Mouse (Mus musculus) heart, embryonic 14.5 days (tissue): ENCODE results near the gene Ppcs. TPM values are rescaled to one million over a fixed set of nuclear protein-coding genes. Genes with fewer than 3 reads are reported as not detected.

ENCODE experiments used
- ATAC-seq: fragments of 200-750 bp; cut with Nextera tagmentation; 2 replicates; pipeline ENCODE4 v1.8.0; 2017; ENCODE audit warnings: low read depth, moderate TSS enrichment; ENCODE audit not compliant: insufficient number of reproducible peaks, insufficient read depth, low FRiP score
- H3K27ac ChIP-seq, 2 experiments: fragments of 200-500 bp in 1 of 2; fragments of 300-500 bp in 1 of 2; sonication (generic) in 1 of 2; replicated peaks in 1 of 2; 2 replicates each; pipeline ENCODE4 v1.5.1; 2012 to 2014; ENCODE audit warnings: low read depth in 2 of 2, low read length in 2 of 2, control low read depth in 1 of 2, mild to moderate bottlenecking in 1 of 2, mixed read lengths in 1 of 2; ENCODE audit not compliant: control insufficient read depth in 1 of 2, insufficient read depth in 1 of 2
- H3K27me3 ChIP-seq: fragments of 300-500 bp; sonication (generic); 2 replicates; pipeline ENCODE4 v1.6.1; 2014; ENCODE audit warnings: mild to moderate bottlenecking, low read length, control low read depth; ENCODE audit not compliant: control insufficient read depth, insufficient read depth
- H3K36me3 ChIP-seq: fragments of 300-500 bp; sonication (generic); 2 replicates; pipeline ENCODE4 v1.6.1; 2014; ENCODE audit warnings: mild to moderate bottlenecking, control low read depth, low read length, mixed read lengths; ENCODE audit not compliant: control insufficient read depth, insufficient read depth
- H3K4me1 ChIP-seq, 2 experiments: fragments of 200-500 bp in 1 of 2; fragments of 300-500 bp in 1 of 2; sonication (generic) in 1 of 2; 2 replicates each; pipeline ENCODE4 v1.6.1; 2012 to 2014; ENCODE audit warnings: low read length in 2 of 2, control low read depth in 1 of 2, mixed read lengths in 1 of 2; ENCODE audit not compliant: control insufficient read depth in 2 of 2, insufficient read depth in 2 of 2
- H3K4me2 ChIP-seq: fragments of 300-500 bp; sonication (generic); 2 replicates; pipeline ENCODE4 v1.6.1; 2014; ENCODE audit warnings: mild to moderate bottlenecking, low read length
- H3K4me3 ChIP-seq, 2 experiments: fragments of 200-500 bp in 1 of 2; fragments of 300-500 bp in 1 of 2; sonication (generic) in 1 of 2; 2 replicates each; pipeline ENCODE4 v1.5.1; 2012 to 2014; ENCODE audit warnings: low read length in 2 of 2, mild to moderate bottlenecking in 2 of 2, control low read depth in 1 of 2, low read depth in 1 of 2, moderate library complexity in 1 of 2; ENCODE audit not compliant: control insufficient read depth in 1 of 2, insufficient read depth in 1 of 2
- H3K9ac ChIP-seq: fragments of 300-500 bp; sonication (generic); 2 replicates; pipeline ENCODE4 v1.6.1; 2014; ENCODE audit warnings: mild to moderate bottlenecking, low read length
- H3K9me3 ChIP-seq: fragments of 300-500 bp; sonication (generic); 2 replicates; pipeline ENCODE4 v1.6.1; 2016; ENCODE audit warnings: low read length, control low read depth; ENCODE audit not compliant: control insufficient read depth
- WGBS: fragments of 180-500 bp; shearing (Covaris S2); extraction: QIAGEN DNeasy Blood & Tissue Kit; methylation state at CpG from one replicate; pipeline ENCODE4 v1.1.7; 2014; 5-methylcytosine and 5-hydroxymethylcytosine counted together
- polyA plus RNA-seq: library from polyadenylated mRNA; unstranded; fragments of >200 nt; fragmentation: Nextera tagmentation; extraction: Ambion mirVana; gene quantifications from 2 replicates; pipeline ENCODE4 v1.2.1, GENCODE M21; 2014

Gene Ppcs
- polyA plus RNA-seq, 1 experiment from 2014 or later, result 35.7 TPM

- no peaks in the 10 kb centered on the region for H3K27me3 ChIP-seq
- H3K36me3 ChIP-seq, result no peaks in the 10 kb centered on the region
- H3K9ac ChIP-seq, result no peak overlapping the region
- no peaks in the 10 kb centered on the region for H3K9me3 ChIP-seq
- H3K27ac ChIP-seq, result no peak overlapping the region; a peak in 2 of 4 replicates
- H3K4me1 ChIP-seq, result peaks cover 9 to 31% of the 10 kb centered on the region in 2 experiments
- H3K4me2 ChIP-seq, result peak overlapping the region; percentile 10; the same call in 1 of the 2 replicates
- no peak for ATAC-seq
- WGBS, result 23% methylated on average over 3 of the region's 3 CpGs
- no peak overlapping the region for H3K4me3 ChIP-seq
Observed at GRCm38 (mm10) chr4:119417894-119418293, 4.3 kb downstream of the Ppcs start.

GRCm38 (mm10) chr4:119417270-119417669, 5.0 kb downstream of the Ppcs start:
- H3K9ac ChIP-seq, result no peak overlapping the region
- WGBS, result 77% methylated on average over 3 of the region's 3 CpGs
- H3K4me2 ChIP-seq, result no peak overlapping the region
- no peak overlapping the region for H3K4me3 ChIP-seq
- H3K4me1 ChIP-seq, result peaks cover 11 to 34% of the 10 kb centered on the region in 2 experiments
- H3K27ac ChIP-seq, result no peak overlapping the region
- no peak for ATAC-seq
- H3K27me3 ChIP-seq, result no peaks in the 10 kb centered on the region
- no peaks in the 10 kb centered on the region for H3K9me3 ChIP-seq
- H3K36me3 ChIP-seq, result no peaks in the 10 kb centered on the region

GRCm38 (mm10) chr4:119415072-119415753, 7.0 kb downstream of the Ppcs start, which contains the start of gene Ccdc30:
Gene Ccdc30, minus strand, starts transcription at chr4:119415521.
- peak; percentile 97 for ATAC-seq
- Histone ChIP-seq H3K4me3 (peak within 1 kb of the TSS; percentile 52 to 58), H3K27ac (no peak within 1 kb of the TSS), H3K9ac (peak within 1 kb of the TSS; percentile 66), H3K36me3 (no peaks in the 10 kb centered on the region), H3K9me3 (no peaks in the 10 kb centered on the region), H3K4me1 (peaks cover 7 to 24% of the 10 kb centered on the region in 2 experiments; a peak in 3 of 4 replicates), H3K27me3 (no peaks in the 10 kb centered on the region), H3K4me2 (peak within 1 kb of the TSS; percentile 85)
- under 1% methylated on average over 49 of the region's 49 CpGs for WGBS

GRCm38 (mm10) chr4:119412791-119413190, 9.4 kb downstream of the Ppcs start:
- 38% methylated on average over 6 of the region's 6 CpGs for WGBS
- Histone ChIP-seq H3K4me3 (no peak overlapping the region), H3K36me3 (no peaks in the 10 kb centered on the region), H3K4me1 (peaks cover 7 to 16% of the 10 kb centered on the region in 2 experiments; a peak in 3 of 4 replicates), H3K9me3 (peaks cover 2% of the 10 kb centered on the region; the same call in 1 of the 2 replicates), H3K4me2 (peak overlapping the region; percentile 4; the same call in 1 of the 2 replicates), H3K27ac (0 out of 4 replicates have a peak overlapping the region, but pooled peaks of 1 of the 2 experiments have one; percentile 19), H3K9ac (no peak overlapping the region), H3K27me3 (no peaks in the 10 kb centered on the region)
- ATAC-seq, result no peak

- ATAC-seq, result no peak
- Histone ChIP-seq H3K4me3 (no peak overlapping the region), H3K27me3 (no peaks in the 10 kb centered on the region), H3K4me1 (peaks cover 7 to 10% of the 10 kb centered on the region in 2 experiments; a peak in 2 of 4 replicates), H3K4me2 (0 out of 2 replicates have a peak overlapping the region, but pooled peaks have one; percentile 4), H3K9me3 (peaks cover 4% of the 10 kb centered on the region; the same call in 1 of the 2 replicates), H3K9ac (no peak overlapping the region), H3K27ac (0 out of 4 replicates have a peak overlapping the region, but pooled peaks of 1 of the 2 experiments have one; percentile 19), H3K36me3 (no peaks in the 10 kb centered on the region)
- WGBS, result 74% methylated on average over 12 of the region's 12 CpGs
Observed at GRCm38 (mm10) chr4:119411877-119412650, 10.2 kb downstream of the Ppcs start.

GRCm38 (mm10) chr4:119403431-119403830, 18.8 kb downstream of the Ppcs start:
- WGBS, result 85% methylated on average over 2 of the region's 2 CpGs
- Histone ChIP-seq H3K4me2 (no peak overlapping the region), H3K4me3 (no peak overlapping the region), H3K36me3 (no peaks in the 10 kb centered on the region), H3K9me3 (peaks cover 25% of the 10 kb centered on the region), H3K27me3 (no peaks in the 10 kb centered on the region), H3K9ac (no peak overlapping the region), H3K27ac (no peak overlapping the region), H3K4me1 (no peaks in the 10 kb centered on the region)
- ATAC-seq, result no peak

- no peaks in the 10 kb centered on the region for H3K4me1 ChIP-seq
- H3K36me3 ChIP-seq, result no peaks in the 10 kb centered on the region
- no peak overlapping the region for H3K27ac ChIP-seq
- peaks cover 21% of the 10 kb centered on the region for H3K9me3 ChIP-seq
- H3K9ac ChIP-seq, result no peak overlapping the region
- no peak overlapping the region for H3K4me2 ChIP-seq
- no peak overlapping the region for H3K4me3 ChIP-seq
- 48% methylated on average over 7 of the region's 7 CpGs for WGBS
- H3K27me3 ChIP-seq, result no peaks in the 10 kb centered on the region
- no peak for ATAC-seq
Observed at GRCm38 (mm10) chr4:119400896-119401295, 21.3 kb downstream of the Ppcs start.
